In the genomic region with DNA sequence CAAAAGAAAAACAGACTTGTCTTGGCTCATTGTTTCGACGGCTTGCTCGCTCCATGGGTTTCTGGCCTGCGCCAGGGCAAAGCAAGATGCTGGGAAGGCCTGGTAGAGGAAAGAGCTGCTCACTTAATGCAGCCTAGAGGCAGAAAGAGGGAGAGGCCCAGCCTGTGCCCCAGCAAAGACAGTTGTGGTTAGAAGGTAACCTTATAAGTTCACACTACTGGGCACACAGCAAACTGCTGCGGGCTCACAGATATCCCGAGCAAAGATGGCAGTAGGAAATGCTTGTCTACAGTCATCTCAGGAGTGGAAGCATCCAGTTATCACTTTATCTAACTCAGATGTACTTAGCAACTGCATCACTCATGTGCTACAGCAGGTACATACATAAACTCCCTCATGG, we compare ENCODE assay signal across 20 mouse cellular contexts.
DNase-seq lines count a peak whose midpoint lies in the region; ATAC-seq lines count a peak whose summit lies in the region.
"Had no signal": no experiment of that assay in that cellular context is flagged by ENCODE, and none has a peak within 500 bp of the region (broad histone marks: within the 10 kb centered on the region; RNA-seq: fewer than 3 reads in every experiment).

No protein-coding gene starts in this region.

- no peak for ATAC-seq in intestine, embryonic 14.5 days (replicated peaks; ENCODE audit: low FRiP score, low TSS enrichment, low read depth)
- no peak for ATAC-seq in intestine, embryonic 16.5 days
- peak; percentile 37 for ATAC-seq in CD4-positive, CD25-positive, alpha-beta regulatory T cell, adult 4 months
- ATAC-seq: forebrain, embryonic 13.5 days; forebrain, embryonic 15.5 days; forebrain, postnatal 0 days had no signal

- H3K27me3 ChIP-seq in intestine, embryonic 14.5 days (replicated peaks; ENCODE audit: control insufficient read depth, insufficient read depth, low read length) = no peaks in the 10 kb centered on the region
- H3K27me3 ChIP-seq in intestine, embryonic 16.5 days (replicated peaks; ENCODE audit: control insufficient read depth, insufficient read depth, low read length) = no peaks in the 10 kb centered on the region
- H3K27me3 ChIP-seq: embryonic facial prominence, embryonic 12.5 days; forebrain, embryonic 13.5 days; forebrain, embryonic 15.5 days had no signal

- no peak overlapping the region for H3K4me2 ChIP-seq in intestine, embryonic 14.5 days (ENCODE audit: low read length)
- H3K4me2 ChIP-seq in intestine, embryonic 16.5 days (ENCODE audit: low read depth, low read length) = no peak overlapping the region
- H3K4me2 ChIP-seq: embryonic facial prominence, embryonic 12.5 days; forebrain, embryonic 13.5 days; forebrain, embryonic 15.5 days had no signal

- 95% methylated on average over 6 of the region's 6 CpGs for WGBS in intestine, embryonic 14.5 days
- WGBS in intestine, embryonic 16.5 days = 96% methylated on average over 6 of the region's 6 CpGs

- no peaks in the 10 kb centered on the region for H3K9me3 ChIP-seq in intestine, embryonic 14.5 days (ENCODE audit: control insufficient read depth, low read length)
- no peaks in the 10 kb centered on the region for H3K9me3 ChIP-seq in intestine, embryonic 16.5 days (ENCODE audit: control insufficient read depth, low read length)
- H3K9me3 ChIP-seq: embryonic facial prominence, embryonic 10.5 days; embryonic facial prominence, embryonic 12.5 days; forebrain, embryonic 13.5 days; forebrain, embryonic 15.5 days had no signal

- intact Hi-C loops in heart, postnatal 14 days (cut with DNase I) = no loop called here

- no peak overlapping the region for H3K4me3 ChIP-seq in intestine, embryonic 14.5 days (ENCODE audit: low read depth, low read length)
- no peak overlapping the region for H3K4me3 ChIP-seq in intestine, embryonic 16.5 days (ENCODE audit: low read length)
- H3K4me3 ChIP-seq: embryonic facial prominence, embryonic 10.5 days; embryonic facial prominence, embryonic 12.5 days; forebrain, embryonic 13.5 days; forebrain, embryonic 15.5 days had no signal

- H3K27ac ChIP-seq in intestine, embryonic 14.5 days (ENCODE audit: low read depth) = no peak overlapping the region
- H3K27ac ChIP-seq in intestine, embryonic 16.5 days (ENCODE audit: low read length) = no peak overlapping the region
- H3K27ac ChIP-seq: embryonic facial prominence, embryonic 10.5 days; embryonic facial prominence, embryonic 12.5 days; forebrain, embryonic 13.5 days; forebrain, embryonic 15.5 days had no signal

- H3K36me3 ChIP-seq in intestine, embryonic 14.5 days (ENCODE audit: control insufficient read depth, insufficient read depth, low read length) = no peaks in the 10 kb centered on the region
- H3K36me3 ChIP-seq in intestine, embryonic 16.5 days (ENCODE audit: control insufficient read depth, insufficient read depth, low read length) = no peaks in the 10 kb centered on the region
- H3K36me3 ChIP-seq: embryonic facial prominence, embryonic 10.5 days; embryonic facial prominence, embryonic 12.5 days; forebrain, embryonic 15.5 days had no signal

- DNase-seq in heart, adult 11 months = peak; percentile 78
- no peak for DNase-seq in heart, postnatal 14 days
- peak; percentile 12 for DNase-seq in intestine, embryonic 14.5 days (ENCODE audit: low spot score)
- no peak for DNase-seq in gastrocnemius, postnatal 10 days
- DNase-seq: adrenal gland, adult 8-10 months; adrenal gland, postnatal 14 days; adrenal gland, postnatal 36 days; B cell, adult 2 months; cerebellum, adult 11-12 months; cerebellum, adult 2 months; cerebellum, adult 9-10 months; cerebellum, postnatal 10 days; cerebellum, postnatal 25 days; forebrain, postnatal 0 days had no signal

- no peaks in the 10 kb centered on the region for H3K4me1 ChIP-seq in intestine, embryonic 14.5 days (replicated peaks; ENCODE audit: control insufficient read depth, insufficient read depth, low read length)
- no peaks in the 10 kb centered on the region for H3K4me1 ChIP-seq in intestine, embryonic 16.5 days (ENCODE audit: control insufficient read depth, insufficient read depth, low read length)
- H3K4me1 ChIP-seq: embryonic facial prominence, embryonic 12.5 days; forebrain, embryonic 13.5 days; forebrain, embryonic 15.5 days had no signal

- no peak overlapping the region for H3K9ac ChIP-seq in intestine, embryonic 14.5 days (ENCODE audit: low read length)
- no peak overlapping the region for H3K9ac ChIP-seq in intestine, embryonic 16.5 days (ENCODE audit: low read depth, low read length)
- H3K9ac ChIP-seq: embryonic facial prominence, embryonic 12.5 days; forebrain, embryonic 13.5 days; forebrain, embryonic 15.5 days; forebrain, postnatal 0 days had no signal

Comparison
In these comparisons a context has a peak if more than half of its experiments do, and no peak if none do; other contexts are left out.
1. DNase-seq: peak in heart, adult 11 months (single experiment) and intestine, embryonic 14.5 days (single experiment); none in heart, postnatal 14 days (0 of 2) and gastrocnemius, postnatal 10 days (single experiment).